Mouse (Mus musculus): Measurements from ENCODE around the gene Dnah3. TPM values are rescaled to one million over a fixed set of nuclear protein-coding genes. Genes with fewer than 3 reads are reported as not detected.

The Dnah3 gene
- polyA plus RNA-seq, 1 experiment from 2014 or later, result 0.04 TPM

GRCm38 (mm10) chr7:119892742-119893141, 202.3 kb downstream of the Dnah3 start:
- H3K36me3 ChIP-seq (ENCODE audit: control insufficient read depth, insufficient read depth, low read length), result no peaks in the 10 kb centered on the region
- H3K4me2 ChIP-seq (ENCODE audit: low read length), result peak overlapping the region; percentile 15; the same call in 1 of the 2 replicates
- H3K4me3 ChIP-seq (replicated peaks; ENCODE audit: low read depth, low read length), result no peak overlapping the region
- H3K4me1 ChIP-seq (ENCODE audit: control insufficient read depth, insufficient read depth, low read length), result peaks cover 28% of the 10 kb centered on the region
- H3K9ac ChIP-seq (replicated peaks; ENCODE audit: low read length), result no peak overlapping the region
- H3K27me3 ChIP-seq (ENCODE audit: control insufficient read depth, insufficient read depth, low read length), result no peaks in the 10 kb centered on the region
- no peak for ATAC-seq (ENCODE audit: low FRiP score, low TSS enrichment)
- no peak for DNase-seq
- 92% methylated on average over 4 of the region's 4 CpGs for WGBS
- no peak overlapping the region for H3K27ac ChIP-seq (replicated peaks; ENCODE audit: low read depth, low read length)
- H3K9me3 ChIP-seq (ENCODE audit: control insufficient read depth, low read length), result no peaks in the 10 kb centered on the region

GRCm38 (mm10) chr7:119892198-119892597, 202.9 kb downstream of the Dnah3 start:
- no peak overlapping the region for H3K9ac ChIP-seq (replicated peaks; ENCODE audit: low read length)
- H3K9me3 ChIP-seq (ENCODE audit: control insufficient read depth, low read length), result no peaks in the 10 kb centered on the region
- no peaks in the 10 kb centered on the region for H3K27me3 ChIP-seq (ENCODE audit: control insufficient read depth, insufficient read depth, low read length)
- H3K4me3 ChIP-seq (replicated peaks; ENCODE audit: low read depth, low read length), result no peak overlapping the region
- 96% methylated on average over 1 of the region's 1 CpGs for WGBS
- DNase-seq, result no peak
- no peaks in the 10 kb centered on the region for H3K36me3 ChIP-seq (ENCODE audit: control insufficient read depth, insufficient read depth, low read length)
- H3K27ac ChIP-seq (replicated peaks; ENCODE audit: low read depth, low read length), result no peak overlapping the region
- no peak for ATAC-seq (ENCODE audit: low FRiP score, low TSS enrichment)
- H3K4me1 ChIP-seq (ENCODE audit: control insufficient read depth, insufficient read depth, low read length), result peaks cover 28% of the 10 kb centered on the region
- no peak overlapping the region for H3K4me2 ChIP-seq (ENCODE audit: low read length)

- Histone ChIP-seq H3K9me3 (ENCODE audit: control insufficient read depth, low read length) (no peaks in the 10 kb centered on the region), H3K4me2 (ENCODE audit: low read length) (no peak overlapping the region), H3K9ac (replicated peaks; ENCODE audit: low read length) (no peak overlapping the region), H3K27ac (replicated peaks; ENCODE audit: low read depth, low read length) (no peak overlapping the region), H3K4me1 (ENCODE audit: control insufficient read depth, insufficient read depth, low read length) (peaks cover 4% of the 10 kb centered on the region; the same call in 1 of the 2 replicates), H3K4me3 (replicated peaks; ENCODE audit: low read depth, low read length) (no peak overlapping the region), H3K27me3 (ENCODE audit: control insufficient read depth, insufficient read depth, low read length) (no peaks in the 10 kb centered on the region), H3K36me3 (ENCODE audit: control insufficient read depth, insufficient read depth, low read length) (no peaks in the 10 kb centered on the region)
- WGBS, result 91% methylated on average over 4 of the region's 4 CpGs
- DNase-seq (no peak), ATAC-seq (ENCODE audit: low FRiP score, low TSS enrichment) (no peak)
Measured at GRCm38 (mm10) chr7:119887887-119888286, 207.2 kb downstream of the Dnah3 start.

- DNase-seq (no peak), ATAC-seq (ENCODE audit: low FRiP score, low TSS enrichment) (no peak)
- no peak overlapping the region for H3K9ac ChIP-seq (replicated peaks; ENCODE audit: low read length)
- no peaks in the 10 kb centered on the region for H3K27me3 ChIP-seq (ENCODE audit: control insufficient read depth, insufficient read depth, low read length)
- H3K36me3 ChIP-seq (ENCODE audit: control insufficient read depth, insufficient read depth, low read length), result 0 out of 2 replicates have a peak, but pooled peaks cover 3% of the 10 kb centered on the region
- no peak overlapping the region for H3K4me3 ChIP-seq (replicated peaks; ENCODE audit: low read depth, low read length)
- 95% methylated on average over 2 of the region's 2 CpGs for WGBS
- no peaks in the 10 kb centered on the region for H3K9me3 ChIP-seq (ENCODE audit: control insufficient read depth, low read length)
- H3K4me1 ChIP-seq (ENCODE audit: control insufficient read depth, insufficient read depth, low read length), result no peaks in the 10 kb centered on the region
- no peak overlapping the region for H3K27ac ChIP-seq (replicated peaks; ENCODE audit: low read depth, low read length)
- H3K4me2 ChIP-seq (ENCODE audit: low read length), result no peak overlapping the region
Measured at GRCm38 (mm10) chr7:119881229-119881628, 213.9 kb downstream of the Dnah3 start.

- 93% methylated on average over 5 of the region's 5 CpGs for WGBS
- H3K27me3 ChIP-seq (ENCODE audit: control insufficient read depth, insufficient read depth, low read length), result no peaks in the 10 kb centered on the region
- no peak overlapping the region for H3K4me2 ChIP-seq (ENCODE audit: low read length)
- no peak overlapping the region for H3K27ac ChIP-seq (replicated peaks; ENCODE audit: low read depth, low read length)
- DNase-seq (no peak), ATAC-seq (ENCODE audit: low FRiP score, low TSS enrichment) (no peak)
- no peaks in the 10 kb centered on the region for H3K9me3 ChIP-seq (ENCODE audit: control insufficient read depth, low read length)
- no peaks in the 10 kb centered on the region for H3K4me1 ChIP-seq (ENCODE audit: control insufficient read depth, insufficient read depth, low read length)
- H3K36me3 ChIP-seq (ENCODE audit: control insufficient read depth, insufficient read depth, low read length), result 0 out of 2 replicates have a peak, but pooled peaks cover 3% of the 10 kb centered on the region
- no peak overlapping the region for H3K4me3 ChIP-seq (replicated peaks; ENCODE audit: low read depth, low read length)
- no peak overlapping the region for H3K9ac ChIP-seq (replicated peaks; ENCODE audit: low read length)
Measured at GRCm38 (mm10) chr7:119880345-119880744, 214.7 kb downstream of the Dnah3 start.

- Histone ChIP-seq H3K36me3 (ENCODE audit: control insufficient read depth, insufficient read depth, low read length) (0 out of 2 replicates have a peak, but pooled peaks cover 3% of the 10 kb centered on the region), H3K27me3 (ENCODE audit: control insufficient read depth, insufficient read depth, low read length) (no peaks in the 10 kb centered on the region), H3K4me1 (ENCODE audit: control insufficient read depth, insufficient read depth, low read length) (no peaks in the 10 kb centered on the region), H3K27ac (replicated peaks; ENCODE audit: low read depth, low read length) (no peak overlapping the region), H3K9ac (replicated peaks; ENCODE audit: low read length) (no peak overlapping the region), H3K4me2 (ENCODE audit: low read length) (no peak overlapping the region), H3K4me3 (replicated peaks; ENCODE audit: low read depth, low read length) (no peak overlapping the region), H3K9me3 (ENCODE audit: control insufficient read depth, low read length) (no peaks in the 10 kb centered on the region)
- DNase-seq (no peak), ATAC-seq (ENCODE audit: low FRiP score, low TSS enrichment) (no peak)
- WGBS, result 95% methylated on average over 4 of the region's 4 CpGs
Measured at GRCm38 (mm10) chr7:119879171-119879570, 215.9 kb downstream of the Dnah3 start.

GRCm38 (mm10) chr7:119875776-119876440, 219.2 kb downstream of the Dnah3 start:
- Histone ChIP-seq H3K36me3 (ENCODE audit: control insufficient read depth, insufficient read depth, low read length) (0 out of 2 replicates have a peak, but pooled peaks cover 3% of the 10 kb centered on the region), H3K9me3 (ENCODE audit: control insufficient read depth, low read length) (no peaks in the 10 kb centered on the region), H3K27me3 (ENCODE audit: control insufficient read depth, insufficient read depth, low read length) (no peaks in the 10 kb centered on the region), H3K27ac (replicated peaks; ENCODE audit: low read depth, low read length) (no peak overlapping the region), H3K4me2 (ENCODE audit: low read length) (no peak overlapping the region), H3K9ac (replicated peaks; ENCODE audit: low read length) (no peak overlapping the region), H3K4me1 (ENCODE audit: control insufficient read depth, insufficient read depth, low read length) (peaks cover 4% of the 10 kb centered on the region; the same call in 1 of the 2 replicates), H3K4me3 (replicated peaks; ENCODE audit: low read depth, low read length) (no peak overlapping the region)
- no peak for ATAC-seq (ENCODE audit: low FRiP score, low TSS enrichment)
- DNase-seq, result no peak
- WGBS, result 50% methylated on average over 3 of the region's 3 CpGs

- Histone ChIP-seq H3K27ac (replicated peaks; ENCODE audit: low read depth, low read length) (no peak overlapping the region), H3K9me3 (ENCODE audit: control insufficient read depth, low read length) (no peaks in the 10 kb centered on the region), H3K9ac (replicated peaks; ENCODE audit: low read length) (no peak overlapping the region), H3K4me1 (ENCODE audit: control insufficient read depth, insufficient read depth, low read length) (peaks cover 4% of the 10 kb centered on the region; the same call in 1 of the 2 replicates), H3K4me3 (replicated peaks; ENCODE audit: low read depth, low read length) (no peak overlapping the region), H3K27me3 (ENCODE audit: control insufficient read depth, insufficient read depth, low read length) (no peaks in the 10 kb centered on the region), H3K36me3 (ENCODE audit: control insufficient read depth, insufficient read depth, low read length) (0 out of 2 replicates have a peak, but pooled peaks cover 3% of the 10 kb centered on the region), H3K4me2 (ENCODE audit: low read length) (no peak overlapping the region)
- ATAC-seq (ENCODE audit: low FRiP score, low TSS enrichment) (no peak), DNase-seq (peak; percentile 31)
- 7% methylated on average over 2 of the region's 2 CpGs for WGBS
Measured at GRCm38 (mm10) chr7:119873050-119873449, 222.0 kb downstream of the Dnah3 start.

All from midbrain, embryonic 14.5 days (tissue).